Mouse (Mus musculus) thymus, postnatal 0 days (tissue): Measurements from ENCODE around the gene Ints7. TPM values are rescaled to one million over a fixed set of nuclear protein-coding genes. Genes with fewer than 3 reads are reported as not detected.

Experiments
- DNase-seq: peaks from one replicate; pipeline ENCODE4 v3.0.0-alpha.2; 2015; ENCODE audit warnings: low spot score
- polyA plus RNA-seq: library from polyadenylated mRNA; unstranded; fragments of >200 nt; fragmentation: Nextera tagmentation; extraction: Ambion mirVana; gene quantifications from 2 replicates; pipeline ENCODE4 v1.2.1, GENCODE M21; 2015

Ints7 gene
- polyA plus RNA-seq, 1 experiment from 2014 or later, result 43.6 TPM

- no peak for DNase-seq
Observed at GRCm38 (mm10) chr1:191584483-191584882, 9.0 kb downstream of the Ints7 start.

GRCm38 (mm10) chr1:191585704-191586103 is 10.3 kb downstream of the Ints7 start:
- no peak for DNase-seq

GRCm38 (mm10) chr1:191587062-191587461 is 11.6 kb downstream of the Ints7 start:
- no peak for DNase-seq

- no peak for DNase-seq
Observed at GRCm38 (mm10) chr1:191588749-191589148, 13.3 kb downstream of the Ints7 start.

GRCm38 (mm10) chr1:191592016-191592720 is 16.7 kb downstream of the Ints7 start:
- DNase-seq, result no peak

GRCm38 (mm10) chr1:191596076-191596475 is 20.6 kb downstream of the Ints7 start:
- DNase-seq, result no peak

GRCm38 (mm10) chr1:191599210-191599609 is 23.8 kb downstream of the Ints7 start:
- DNase-seq, result peak; percentile 62

- no peak for DNase-seq
Observed at GRCm38 (mm10) chr1:191604690-191605089, 29.3 kb downstream of the Ints7 start.

GRCm38 (mm10) chr1:191609051-191609450 is 33.6 kb downstream of the Ints7 start:
- no peak for DNase-seq

- no peak for DNase-seq
Observed at GRCm38 (mm10) chr1:191609578-191609977, 34.1 kb downstream of the Ints7 start.

GRCm38 (mm10) chr1:191610357-191610756 is 34.9 kb downstream of the Ints7 start:
- no peak for DNase-seq

GRCm38 (mm10) chr1:191611686-191612085 is 36.2 kb downstream of the Ints7 start:
- no peak for DNase-seq

- DNase-seq, result no peak
Observed at GRCm38 (mm10) chr1:191612877-191613276, 37.4 kb downstream of the Ints7 start.

- DNase-seq, result no peak
Observed at GRCm38 (mm10) chr1:191616245-191616644, 40.8 kb downstream of the Ints7 start.

GRCm38 (mm10) chr1:191617589-191617988 is 42.2 kb downstream of the Ints7 start:
- no peak for DNase-seq

- no peak for DNase-seq
Observed at GRCm38 (mm10) chr1:191618067-191618766, 42.8 kb downstream of the Ints7 start.

- no peak for DNase-seq
Observed at GRCm38 (mm10) chr1:191621096-191621495, 45.7 kb downstream of the Ints7 start.

- DNase-seq, result no peak
Observed at GRCm38 (mm10) chr1:191622801-191623200, 47.4 kb downstream of the Ints7 start.

GRCm38 (mm10) chr1:191624492-191624891 is 49.1 kb downstream of the Ints7 start:
- peak; percentile 27 for DNase-seq

GRCm38 (mm10) chr1:191625026-191625425 is 49.6 kb downstream of the Ints7 start:
- no peak for DNase-seq

GRCm38 (mm10) chr1:191625620-191626019 is 50.2 kb downstream of the Ints7 start:
- no peak for DNase-seq

GRCm38 (mm10) chr1:191628457-191629169 is 53.2 kb downstream of the Ints7 start:
- no peak for DNase-seq
